Mouse (Mus musculus) kidney, adult 2 months (tissue): ENCODE measurements around the gene Ncoa1.

Source experiments
- CTCF ChIP-seq: fragments of 200-500 bp; conservative IDR thresholded peaks from 2 replicates; pipeline ENCODE4 v1.5.1; 2011; ENCODE audit warnings: low read depth, mild to moderate bottlenecking, control low read depth, low read length, moderate library complexity, mixed read lengths; ENCODE audit not compliant: insufficient read depth, insufficient read length
- POLR2A ChIP-seq: fragments of 200-500 bp; IDR thresholded peaks from one replicate; pipeline ENCODE4 v1.6.1; 2011; ENCODE audit warnings: low read depth, low read length, control low read depth

DNA sequence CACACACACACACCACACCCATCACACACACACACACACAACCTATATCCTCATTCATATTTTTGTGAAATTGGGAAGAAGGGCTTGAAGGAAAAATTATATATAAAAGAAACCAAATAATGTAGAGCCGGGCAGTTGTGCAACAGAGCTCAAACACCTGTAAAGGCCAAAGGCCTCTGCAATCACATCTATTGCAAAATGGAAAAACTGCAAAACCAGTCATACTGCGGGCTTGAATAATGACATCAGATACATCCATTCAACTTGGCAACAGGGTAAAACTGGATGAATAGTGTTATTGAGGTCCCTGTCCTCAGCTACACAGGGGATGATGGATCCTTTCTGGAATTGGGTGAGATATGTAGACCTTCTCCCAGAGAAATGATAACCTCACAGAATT lies 13.3 kb downstream of the Ncoa1 start:
- TF ChIP-seq CTCF (no peak), POLR2A (no peak)
